Mouse (Mus musculus) stomach, embryonic 16.5 days (tissue): ENCODE results near the gene Psmf1. TPM values are rescaled to one million over a fixed set of nuclear protein-coding genes. Genes with fewer than 3 reads are reported as not detected.
A peak's percentile ranks its signal among the peaks of the same experiment; 100 is the strongest.

Experiments
- ATAC-seq: fragments of 200-750 bp; cut with Nextera tagmentation; 2 replicates; pipeline ENCODE4 v1.8.0; 2017; ENCODE audit warnings: moderate number of reproducible peaks, moderate TSS enrichment; ENCODE audit not compliant: insufficient read depth, low FRiP score
- H3K27ac ChIP-seq: fragments of 300-500 bp; sonication (generic); 2 replicates; pipeline ENCODE4 v1.5.1; 2014; ENCODE audit warnings: low read length
- H3K27me3 ChIP-seq: fragments of 300-500 bp; sonication (generic); 2 replicates; pipeline ENCODE4 v1.6.1; 2014; ENCODE audit warnings: low read length, control low read depth, mixed read lengths; ENCODE audit not compliant: control insufficient read depth, insufficient read depth
- H3K36me3 ChIP-seq: fragments of 300-500 bp; sonication (generic); 2 replicates; pipeline ENCODE4 v1.6.1; 2014; ENCODE audit warnings: low read length; ENCODE audit not compliant: control insufficient read depth, insufficient read depth
- H3K4me1 ChIP-seq: fragments of 300-500 bp; sonication (generic); 2 replicates; pipeline ENCODE4 v1.6.1; 2014; ENCODE audit warnings: low read length, control low read depth, mixed read lengths; ENCODE audit not compliant: control insufficient read depth, insufficient read depth
- H3K4me2 ChIP-seq: fragments of 300-500 bp; sonication (generic); 2 replicates; pipeline ENCODE4 v1.6.1; 2014; ENCODE audit warnings: low read depth, low read length, mixed read lengths
- H3K4me3 ChIP-seq: fragments of 300-500 bp; sonication (generic); replicated peaks from 2 replicates; pipeline ENCODE4 v1.5.1; 2014; ENCODE audit warnings: mild to moderate bottlenecking, low read length
- H3K9ac ChIP-seq: fragments of 300-500 bp; sonication (generic); 2 replicates; pipeline ENCODE4 v1.6.1; 2014; ENCODE audit warnings: low read length
- H3K9me3 ChIP-seq: fragments of 300-500 bp; sonication (generic); replicated peaks from 2 replicates; pipeline ENCODE4 v1.6.1; 2016; ENCODE audit warnings: low read length, control low read depth; ENCODE audit not compliant: control insufficient read depth
- WGBS: fragments of 180-500 bp; shearing (Covaris S2); extraction: QIAGEN DNeasy Blood & Tissue Kit; methylation state at CpG from one replicate; pipeline ENCODE4 v1.1.7; 2014; 5-methylcytosine and 5-hydroxymethylcytosine counted together
- polyA plus RNA-seq: library from polyadenylated mRNA; unstranded; fragments of >200 nt; fragmentation: Nextera tagmentation; extraction: Ambion mirVana; gene quantifications from 2 replicates; pipeline ENCODE4 v1.2.1, GENCODE M21; 2015

Psmf1 gene
- polyA plus RNA-seq, 1 experiment from 2014 or later, result 41.4 TPM

GRCm38 (mm10) chr2:151739505-151739904 is 4.5 kb downstream of the Psmf1 start:
- no peak for ATAC-seq
- Histone ChIP-seq H3K9me3 (no peaks in the 10 kb centered on the region), H3K4me1 (peaks cover 14% of the 10 kb centered on the region), H3K4me2 (no peak overlapping the region), H3K9ac (no peak overlapping the region), H3K27me3 (no peaks in the 10 kb centered on the region), H3K27ac (no peak overlapping the region), H3K36me3 (no peaks in the 10 kb centered on the region), H3K4me3 (no peak overlapping the region)
- 89% methylated on average over 7 of the region's 7 CpGs for WGBS

DNA sequence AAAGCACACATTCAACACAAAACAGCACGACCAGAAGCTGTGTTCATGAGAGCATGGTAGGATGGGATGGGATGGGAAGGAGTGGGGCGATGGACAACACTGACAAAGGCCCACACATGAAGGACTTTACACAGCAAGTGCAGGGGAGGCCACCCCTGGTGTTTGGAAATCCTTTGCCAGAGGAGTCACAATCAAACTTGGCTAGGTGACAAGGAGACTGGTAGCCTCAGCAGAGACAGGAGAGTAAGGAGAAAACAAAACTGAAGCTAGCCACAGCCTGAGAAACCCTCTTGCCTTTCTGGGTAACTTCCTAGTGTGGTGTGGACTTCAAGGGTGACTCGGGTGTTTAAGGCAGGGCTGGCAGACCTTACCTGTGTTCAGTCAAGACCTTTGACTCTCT is 4.9 kb downstream of the Psmf1 start:
- Histone ChIP-seq H3K4me2 (no peak overlapping the region), H3K27me3 (no peaks in the 10 kb centered on the region), H3K4me1 (peaks cover 14% of the 10 kb centered on the region), H3K9me3 (no peaks in the 10 kb centered on the region), H3K4me3 (no peak overlapping the region), H3K27ac (no peak overlapping the region), H3K9ac (no peak overlapping the region), H3K36me3 (no peaks in the 10 kb centered on the region)
- WGBS, result 85% methylated on average over 3 of the region's 3 CpGs
- no peak for ATAC-seq

GRCm38 (mm10) chr2:151738460-151738859 is 5.5 kb downstream of the Psmf1 start:
- no peaks in the 10 kb centered on the region for H3K27me3 ChIP-seq
- 79% methylated on average over 4 of the region's 4 CpGs for WGBS
- H3K4me1 ChIP-seq, result peaks cover 14% of the 10 kb centered on the region
- H3K4me2 ChIP-seq, result no peak overlapping the region
- no peaks in the 10 kb centered on the region for H3K9me3 ChIP-seq
- ATAC-seq, result no peak
- no peak overlapping the region for H3K9ac ChIP-seq
- H3K36me3 ChIP-seq, result peaks cover 4% of the 10 kb centered on the region; the same call in 1 of the 2 replicates
- H3K4me3 ChIP-seq, result no peak overlapping the region
- H3K27ac ChIP-seq, result no peak overlapping the region

DNA sequence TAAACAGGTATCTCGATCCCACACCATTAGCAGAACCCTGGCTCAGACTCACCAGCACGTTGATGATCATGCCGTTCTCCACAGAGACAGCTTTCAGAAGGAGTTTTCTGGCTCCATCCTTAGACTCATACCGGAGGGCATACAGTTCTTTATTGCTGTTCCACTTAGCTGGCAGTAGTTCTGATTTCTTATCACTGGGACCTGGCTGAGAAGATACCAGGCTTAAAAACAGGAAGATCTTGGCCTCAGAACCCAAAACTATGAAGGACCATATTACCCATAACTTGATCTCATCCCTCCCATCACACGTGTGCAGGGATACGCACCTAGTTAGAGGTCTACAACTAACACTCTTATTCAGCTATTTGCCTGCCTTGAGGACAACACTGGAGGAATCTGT is 8.6 kb downstream of the Psmf1 start:
- Histone ChIP-seq H3K9ac (no peak overlapping the region), H3K9me3 (no peaks in the 10 kb centered on the region), H3K4me2 (no peak overlapping the region), H3K27me3 (no peaks in the 10 kb centered on the region), H3K4me1 (peaks cover 12% of the 10 kb centered on the region), H3K36me3 (peaks cover 4% of the 10 kb centered on the region; the same call in 1 of the 2 replicates), H3K27ac (no peak overlapping the region), H3K4me3 (no peak overlapping the region)
- 87% methylated on average over 6 of the region's 6 CpGs for WGBS
- ATAC-seq, result no peak

- WGBS, result 90% methylated on average over 8 of the region's 8 CpGs
- H3K4me2 ChIP-seq, result no peak overlapping the region
- no peak overlapping the region for H3K27ac ChIP-seq
- H3K9ac ChIP-seq, result no peak overlapping the region
- H3K4me1 ChIP-seq, result no peaks in the 10 kb centered on the region
- H3K4me3 ChIP-seq, result no peak overlapping the region
- no peak for ATAC-seq
- no peaks in the 10 kb centered on the region for H3K27me3 ChIP-seq
- peaks cover 17% of the 10 kb centered on the region for H3K36me3 ChIP-seq
- no peaks in the 10 kb centered on the region for H3K9me3 ChIP-seq
Observed at GRCm38 (mm10) chr2:151733151-151733865, 10.7 kb downstream of the Psmf1 start.

DNA sequence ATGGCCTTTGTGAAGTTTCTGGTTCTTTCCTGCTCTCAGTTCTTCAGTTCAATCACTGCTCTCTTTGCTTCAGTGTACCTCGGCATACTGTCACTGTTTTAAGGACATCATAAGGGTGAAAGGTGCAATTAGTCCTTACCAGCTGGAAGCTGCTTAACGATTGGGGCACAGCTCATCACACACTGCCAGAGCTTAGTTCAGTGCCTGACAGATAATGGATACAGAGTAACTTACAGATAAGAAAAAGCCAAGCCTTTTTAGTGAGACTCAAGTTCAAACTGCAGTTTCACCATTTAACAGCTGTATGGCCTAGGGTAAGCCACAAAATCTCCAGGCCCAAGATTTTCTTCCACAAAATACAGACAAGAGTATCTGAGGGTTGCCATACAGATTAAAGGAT is 19.9 kb downstream of the Psmf1 start:
- Histone ChIP-seq H3K4me1 (no peaks in the 10 kb centered on the region), H3K27me3 (no peaks in the 10 kb centered on the region), H3K9me3 (no peaks in the 10 kb centered on the region), H3K4me3 (no peak overlapping the region), H3K9ac (no peak overlapping the region), H3K36me3 (peaks cover 18% of the 10 kb centered on the region), H3K27ac (no peak overlapping the region), H3K4me2 (no peak overlapping the region)
- WGBS, result 84% methylated on average over 2 of the region's 2 CpGs
- ATAC-seq, result no peak

- 66% methylated on average over 2 of the region's 2 CpGs for WGBS
- Histone ChIP-seq H3K4me1 (no peaks in the 10 kb centered on the region; the same call in 1 of the 2 replicates), H3K4me3 (no peak overlapping the region), H3K9ac (no peak overlapping the region), H3K9me3 (no peaks in the 10 kb centered on the region), H3K27ac (no peak overlapping the region), H3K36me3 (0 out of 2 replicates have a peak, but pooled peaks cover 5% of the 10 kb centered on the region), H3K27me3 (no peaks in the 10 kb centered on the region), H3K4me2 (no peak overlapping the region)
- ATAC-seq, result 0 out of 2 replicates have a peak, but pooled peaks have one; percentile 37
Observed at GRCm38 (mm10) chr2:151716318-151717055, 27.5 kb downstream of the Psmf1 start.

GRCm38 (mm10) chr2:151715526-151715925 is 28.5 kb downstream of the Psmf1 start:
- no peaks in the 10 kb centered on the region for H3K27me3 ChIP-seq
- WGBS, result 92% methylated on average over 4 of the region's 4 CpGs

DNA sequence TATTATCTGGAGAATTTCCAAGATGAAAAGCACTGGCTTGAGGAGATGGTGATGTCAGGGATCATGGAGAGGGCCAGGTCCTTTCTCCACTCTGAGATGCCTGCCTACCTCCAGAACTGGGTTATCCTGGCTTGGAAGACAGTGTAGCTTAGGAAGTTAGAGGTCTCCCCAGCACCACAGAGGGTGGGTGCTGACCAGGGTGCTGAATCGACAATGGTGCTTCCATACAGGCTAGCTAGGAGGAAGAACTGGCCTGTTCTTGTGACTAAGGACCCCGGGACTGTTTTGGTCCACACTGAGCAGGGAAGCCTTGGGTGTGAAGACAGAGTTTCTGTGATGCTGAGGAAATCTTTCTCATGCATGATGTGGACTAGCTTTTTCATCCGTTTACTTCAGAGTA is 31.3 kb downstream of the Psmf1 start:
- no peak for ATAC-seq
- Histone ChIP-seq H3K4me2 (no peak overlapping the region), H3K9ac (no peak overlapping the region), H3K27ac (no peak overlapping the region), H3K36me3 (no peaks in the 10 kb centered on the region), H3K4me1 (no peaks in the 10 kb centered on the region; the same call in 1 of the 2 replicates), H3K4me3 (no peak overlapping the region), H3K9me3 (no peaks in the 10 kb centered on the region), H3K27me3 (no peaks in the 10 kb centered on the region)
- WGBS, result 37% methylated on average over 3 of the region's 3 CpGs

More at GRCm38 (mm10) chr2:151715526-151715925, 28.5 kb downstream of the Psmf1 start:
- ATAC-seq, result no peak
- no peaks in the 10 kb centered on the region for H3K9me3 ChIP-seq
- no peak overlapping the region for H3K4me2 ChIP-seq
- no peak overlapping the region for H3K27ac ChIP-seq
- no peak overlapping the region for H3K4me3 ChIP-seq
- H3K4me1 ChIP-seq, result no peaks in the 10 kb centered on the region; the same call in 1 of the 2 replicates
- H3K36me3 ChIP-seq, result 0 out of 2 replicates have a peak, but pooled peaks cover 5% of the 10 kb centered on the region
- no peak overlapping the region for H3K9ac ChIP-seq
